Comparison of ENCODE assay signal across 7 mouse cellular contexts in the genomic region with DNA sequence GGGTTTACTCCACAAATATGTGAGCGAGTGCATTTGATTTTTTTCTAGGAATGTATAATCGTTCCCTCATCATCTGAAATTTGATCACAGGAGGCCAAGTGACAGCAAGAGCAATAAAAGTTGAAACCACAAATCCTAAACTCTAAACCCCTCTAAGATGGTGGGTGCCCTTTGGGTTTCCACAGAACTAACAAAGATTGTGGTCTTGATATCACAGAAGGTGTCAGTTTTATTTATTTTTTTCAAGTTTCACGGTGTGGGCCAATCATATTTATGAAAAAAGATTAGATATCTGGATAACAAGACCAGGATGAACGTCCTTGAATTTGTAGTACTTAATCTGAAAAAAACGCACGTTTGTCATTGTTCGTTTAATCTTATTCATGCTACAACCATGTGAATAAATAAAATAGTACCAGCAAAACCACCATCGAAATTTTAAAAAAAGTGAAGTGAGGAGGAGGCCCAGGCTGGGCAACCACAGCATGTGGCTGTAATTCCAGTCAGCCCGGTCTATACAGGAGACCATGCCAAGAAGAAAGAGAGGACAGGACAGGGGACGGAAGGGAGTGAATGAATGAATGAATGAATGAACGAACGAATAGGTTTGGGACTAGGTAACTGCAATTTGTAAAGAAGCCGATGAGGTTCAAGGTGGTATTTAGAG. TPM values are rescaled to one million over a fixed set of nuclear protein-coding genes. Genes with fewer than 3 reads are reported as not detected.
DNase-seq lines count a peak whose midpoint lies in the region; ATAC-seq and TF ChIP-seq lines count a peak whose summit lies in the region.

No protein-coding gene starts in this region.

- H3K27me3 ChIP-seq in lung, postnatal 0 days (replicated peaks; ENCODE audit: insufficient read depth, low read length) = no peaks in the 10 kb centered on the region
- no peaks in the 10 kb centered on the region for H3K27me3 ChIP-seq in forebrain, embryonic 12.5 days
- no peaks in the 10 kb centered on the region for H3K27me3 ChIP-seq in liver, embryonic 11.5 days (replicated peaks; ENCODE audit: control insufficient read depth, insufficient read depth, low read length)
- H3K27me3 ChIP-seq in stomach, embryonic 16.5 days (ENCODE audit: control insufficient read depth, insufficient read depth, low read length) = no peaks in the 10 kb centered on the region

- H3K4me3 ChIP-seq in lung, postnatal 0 days (ENCODE audit: low read depth, low read length) = peak overlapping the region; percentile 78
- peak overlapping the region; percentile 93 for H3K4me3 ChIP-seq in forebrain, embryonic 12.5 days (replicated peaks)
- peak overlapping the region; percentile 64 for H3K4me3 ChIP-seq in liver, embryonic 11.5 days (ENCODE audit: low read depth, low read length)
- peak overlapping the region; percentile 95 for H3K4me3 ChIP-seq in stomach, embryonic 16.5 days (replicated peaks; ENCODE audit: low read length)

- H3K4me2 ChIP-seq in lung, postnatal 0 days (replicated peaks; ENCODE audit: low read depth, low read length) = peak overlapping the region; percentile 85
- peak overlapping the region; percentile 59 for H3K4me2 ChIP-seq in forebrain, embryonic 12.5 days
- H3K4me2 ChIP-seq in liver, embryonic 11.5 days = peak overlapping the region; percentile 64
- H3K4me2 ChIP-seq in stomach, embryonic 16.5 days (ENCODE audit: low read depth, low read length) = peak overlapping the region; percentile 69

- peak overlapping the region; percentile 63; the same call in 1 of the 2 replicates for H3K27ac ChIP-seq in lung, postnatal 0 days (ENCODE audit: low read length)
- peak overlapping the region; percentile 97 for H3K27ac ChIP-seq in forebrain, embryonic 12.5 days
- H3K27ac ChIP-seq in liver, embryonic 11.5 days (ENCODE audit: low read depth, low read length) = peak overlapping the region; percentile 84
- peak overlapping the region; percentile 83 for H3K27ac ChIP-seq in stomach, embryonic 16.5 days (ENCODE audit: low read length)

- 17% methylated on average over 13 of the region's 13 CpGs for WGBS in lung, postnatal 0 days
- WGBS in forebrain, embryonic 12.5 days = 24% methylated on average over 13 of the region's 13 CpGs
- 24% methylated on average over 13 of the region's 13 CpGs for WGBS in liver, embryonic 11.5 days
- WGBS in stomach, embryonic 16.5 days = 18% methylated on average over 13 of the region's 13 CpGs

- no peak for TF ChIP-seq CTCF in lung, postnatal 0 days (IDR thresholded peaks at IDR 0.05)

- no peaks in the 10 kb centered on the region for H3K9me3 ChIP-seq in lung, postnatal 0 days (ENCODE audit: low read length)
- no peaks in the 10 kb centered on the region for H3K9me3 ChIP-seq in forebrain, embryonic 12.5 days
- no peaks in the 10 kb centered on the region for H3K9me3 ChIP-seq in liver, embryonic 11.5 days (ENCODE audit: control insufficient read depth, low read length)
- H3K9me3 ChIP-seq in stomach, embryonic 16.5 days (replicated peaks; ENCODE audit: control insufficient read depth, low read length) = no peaks in the 10 kb centered on the region

- no peaks in the 10 kb centered on the region for H3K4me1 ChIP-seq in lung, postnatal 0 days (ENCODE audit: insufficient read depth, low read depth, low read length)
- peaks cover 12% of the 10 kb centered on the region for H3K4me1 ChIP-seq in forebrain, embryonic 12.5 days
- peaks cover under 1% of the 10 kb centered on the region; the same call in 1 of the 2 replicates for H3K4me1 ChIP-seq in liver, embryonic 11.5 days (replicated peaks; ENCODE audit: control insufficient read depth, insufficient read depth, low read length)
- H3K4me1 ChIP-seq in stomach, embryonic 16.5 days (ENCODE audit: control insufficient read depth, insufficient read depth, low read length) = peaks cover 3% of the 10 kb centered on the region; the same call in 1 of the 2 replicates

- no peak for TF ChIP-seq EP300 in lung, postnatal 0 days (IDR thresholded peaks at IDR 0.05)

- H3K9ac ChIP-seq in lung, postnatal 0 days (replicated peaks; ENCODE audit: low read depth) = peak overlapping the region; percentile 70
- peak overlapping the region; percentile 91 for H3K9ac ChIP-seq in forebrain, embryonic 12.5 days
- H3K9ac ChIP-seq in liver, embryonic 11.5 days (ENCODE audit: low read depth, low read length) = peak overlapping the region; percentile 78
- H3K9ac ChIP-seq in stomach, embryonic 16.5 days (ENCODE audit: low read length) = peak overlapping the region; percentile 93

- peak; percentile 3; the same call in 1 of the 2 replicates for ATAC-seq in lung, postnatal 0 days
- peak; percentile 51 for ATAC-seq in forebrain, embryonic 12.5 days (ENCODE audit: low FRiP score)
- peak; percentile 13; the same call in 1 of the 2 replicates for ATAC-seq in liver, embryonic 11.5 days (replicated peaks; ENCODE audit: low FRiP score)
- ATAC-seq in stomach, embryonic 16.5 days (ENCODE audit: insufficient read depth, low FRiP score) = peak; percentile 30; the same call in 1 of the 2 replicates

- H3K36me3 ChIP-seq in lung, postnatal 0 days (ENCODE audit: insufficient read depth, low read length) = no peaks in the 10 kb centered on the region
- H3K36me3 ChIP-seq in forebrain, embryonic 12.5 days (replicated peaks) = no peaks in the 10 kb centered on the region
- no peaks in the 10 kb centered on the region for H3K36me3 ChIP-seq in liver, embryonic 11.5 days (ENCODE audit: control insufficient read depth, insufficient read depth, low read length)
- H3K36me3 ChIP-seq in stomach, embryonic 16.5 days (ENCODE audit: control insufficient read depth, insufficient read depth, low read length) = no peaks in the 10 kb centered on the region

- DNase-seq in lung, postnatal 0 days (ENCODE audit: low spot score) = peak; percentile 10
- DNase-seq in lung, postnatal 4 days = no peak
- DNase-seq in liver, embryonic 11.5 days (ENCODE audit: low spot score) = no peak
- DNase-seq in embryo, embryonic 10 days (ENCODE audit: low spot score) = no peak
- DNase-seq in cerebellum, adult 9-10 months = no peak

RNA-seq across cellular contexts. Expression of a gene that starts 0.8 kb away (rescaled TPM):
- 8.9 and 9.7 TPM in 2 replicates for polyA plus RNA-seq in lung, postnatal 0 days (2015; fragmentation: Nextera tagmentation; extraction: Ambion mirVana)
- 65.3 and 76.0 TPM in 2 replicates for polyA plus RNA-seq in forebrain, embryonic 12.5 days (2016; fragmentation: Nextera tagmentation; extraction: Ambion mirVana)
- 20.2 and 21.5 TPM in 2 replicates for polyA plus RNA-seq in liver, embryonic 11.5 days (2014; fragmentation: Nextera tagmentation; extraction: Ambion mirVana)
- 16.2 and 16.3 TPM in 2 replicates for polyA plus RNA-seq in stomach, embryonic 16.5 days (2015; fragmentation: Nextera tagmentation; extraction: Ambion mirVana)
